Mouse (Mus musculus) olfactory bulb, adult 2 months (tissue): ENCODE measurements around the gene Mgl2. TPM values are rescaled to one million over a fixed set of nuclear protein-coding genes. Genes with fewer than 3 reads are reported as not detected.

Source experiments
- H3K27ac ChIP-seq: fragments of 200-500 bp; 2 replicates; pipeline ENCODE4 v1.5.1; 2012; ENCODE audit warnings: low read depth, low read length; ENCODE audit not compliant: insufficient read depth
- H3K4me1 ChIP-seq: fragments of 200-500 bp; 2 replicates; pipeline ENCODE4 v1.6.1; 2012; ENCODE audit warnings: low read length; ENCODE audit not compliant: control insufficient read depth, insufficient read depth
- H3K4me3 ChIP-seq: fragments of 200-500 bp; 2 replicates; pipeline ENCODE4 v1.5.1; 2012; ENCODE audit warnings: mild to moderate bottlenecking, low read depth, low read length, moderate library complexity; ENCODE audit not compliant: insufficient read depth
- CTCF ChIP-seq: fragments of 200-500 bp; IDR thresholded peaks from 2 replicates; pipeline ENCODE4 v1.5.1; 2012; ENCODE audit warnings: low read depth, mild to moderate bottlenecking, low read length, moderate library complexity; ENCODE audit not compliant: insufficient read depth
- POLR2A ChIP-seq: fragments of 200-500 bp; IDR thresholded peaks from 2 replicates; pipeline ENCODE4 v1.6.1; 2012; ENCODE audit warnings: mild to moderate bottlenecking, low read depth, low read length, moderate library complexity; ENCODE audit not compliant: insufficient read depth
- WGBS: fragments of 180-500 bp; shearing (Covaris S2); methylation state at CpG from one replicate; pipeline ENCODE4 v1.1.7; 2018; 5-methylcytosine and 5-hydroxymethylcytosine counted together
- polyA plus RNA-seq: library from polyadenylated mRNA; stranded (reverse); fragments of >200 nt; gene quantifications from 2 replicates; pipeline ENCODE4 v1.2.4, GENCODE M21; 2012; ENCODE audit warnings: low replicate concordance; ENCODE audit not compliant: missing spikeins, insufficient read depth, insufficient read length

The Mgl2 gene
- polyA plus RNA-seq, 1 experiment: not detected

GRCm38 (mm10) chr11:70178311-70178710 is 48.2 kb downstream of the Mgl2 start:
- H3K27ac ChIP-seq: no peak overlapping the region
- WGBS: 76% methylated on average over 11 of the region's 11 CpGs
- H3K4me3 ChIP-seq: no peak overlapping the region
- TF ChIP-seq POLR2A: no peak
- no peak for TF ChIP-seq CTCF
- H3K4me1 ChIP-seq: 0 out of 2 replicates have a peak, but pooled peaks cover 2% of the 10 kb centered on the region

DNA sequence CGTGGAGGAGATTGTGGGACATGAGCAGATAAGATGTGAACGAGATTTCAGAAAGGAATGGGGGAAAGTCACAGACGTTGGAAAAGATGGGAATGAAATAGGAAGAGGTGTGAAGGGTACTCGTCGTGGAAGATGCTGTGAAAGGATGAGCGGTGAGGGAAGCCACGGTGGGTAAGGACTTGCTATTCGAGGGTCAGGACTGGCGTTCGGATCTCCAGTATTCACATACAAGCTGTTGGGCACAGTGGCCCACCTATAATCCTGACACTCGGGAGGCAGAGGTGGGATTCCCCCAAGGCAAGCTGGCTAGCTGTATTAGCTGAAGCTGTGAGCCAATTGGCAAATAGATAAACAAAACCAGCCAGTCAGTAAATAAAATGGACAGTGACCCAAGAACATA is 48.6 kb downstream of the Mgl2 start:
- Histone ChIP-seq H3K4me1 (0 out of 2 replicates have a peak, but pooled peaks cover 2% of the 10 kb centered on the region), H3K4me3 (no peak overlapping the region), H3K27ac (no peak overlapping the region)
- TF ChIP-seq POLR2A (no peak), CTCF (no peak)
- 82% methylated on average over 11 of the region's 11 CpGs for WGBS

GRCm38 (mm10) chr11:70179401-70179800 is 49.3 kb downstream of the Mgl2 start:
- Histone ChIP-seq H3K4me1 (0 out of 2 replicates have a peak, but pooled peaks cover 2% of the 10 kb centered on the region), H3K27ac (no peak overlapping the region), H3K4me3 (no peak overlapping the region)
- 20% methylated on average over 14 of the region's 14 CpGs for WGBS
- no peak for TF ChIP-seq POLR2A
- TF ChIP-seq CTCF: no peak

DNA sequence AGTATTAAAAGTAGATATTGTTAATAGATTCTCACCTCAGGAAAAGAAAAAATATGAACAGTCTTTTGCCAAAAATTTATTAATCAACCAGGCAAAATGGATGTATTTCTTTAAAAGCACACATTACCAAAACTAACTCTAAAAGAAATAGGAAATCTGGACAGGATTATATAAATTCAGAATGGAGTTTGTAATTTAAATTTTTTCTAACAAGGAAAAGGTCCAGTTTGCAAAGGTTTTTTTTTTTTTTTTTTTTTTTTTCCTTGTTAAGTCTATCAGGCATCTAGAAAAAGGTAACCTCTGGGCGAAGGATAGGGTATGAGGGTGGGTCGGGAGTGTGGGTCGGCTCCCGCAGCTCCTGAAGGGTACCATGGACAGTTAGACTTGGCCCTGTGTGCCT is 50.4 kb downstream of the Mgl2 start:
- no peak for TF ChIP-seq POLR2A
- TF ChIP-seq CTCF: no peak
- WGBS: 95% methylated on average over 4 of the region's 4 CpGs
- Histone ChIP-seq H3K27ac (no peak overlapping the region), H3K4me1 (0 out of 2 replicates have a peak, but pooled peaks cover 2% of the 10 kb centered on the region), H3K4me3 (no peak overlapping the region)

DNA sequence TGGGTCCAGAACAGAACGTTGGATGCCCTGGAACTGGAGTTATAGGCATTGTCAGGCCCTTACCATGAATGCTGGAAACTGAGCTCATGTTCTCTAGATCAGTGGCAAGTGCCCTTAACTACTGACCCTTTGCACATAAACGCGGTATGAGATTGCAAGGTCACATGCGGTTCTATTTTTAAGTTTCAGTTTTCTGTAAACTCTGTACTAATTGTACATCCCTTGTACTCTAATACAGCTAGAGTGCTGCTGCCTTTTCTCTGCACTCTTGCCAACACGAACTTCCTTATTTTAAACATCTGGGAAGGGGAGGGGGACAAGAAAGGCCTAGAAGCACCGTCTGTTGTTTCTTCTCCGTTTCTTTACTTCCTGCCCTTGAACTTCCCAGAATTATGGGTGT is 55.0 kb downstream of the Mgl2 start:
- TF ChIP-seq POLR2A: no peak
- TF ChIP-seq CTCF: no peak
- Histone ChIP-seq H3K27ac (no peak overlapping the region), H3K4me3 (no peak overlapping the region), H3K4me1 (no peaks in the 10 kb centered on the region)
- WGBS: 77% methylated on average over 7 of the region's 7 CpGs

Other genes starting within 250 kb of the Mgl2 start
- gene Kctd11, start 248.9 kb upstream of the Mgl2 start, polyA plus RNA-seq: not detected in 2 replicates
- 120 TPM in 1 of 2 replicates, not detected in the other for gene Acap1, start 234.8 kb upstream of the Mgl2 start, polyA plus RNA-seq
- not detected in 2 replicates for gene 2810408A11Rik, start 229.3 kb upstream of the Mgl2 start, polyA plus RNA-seq
- not detected in 2 replicates for gene Neurl4, start 229.3 kb upstream of the Mgl2 start, polyA plus RNA-seq
- gene Gps2, start 216.4 kb upstream of the Mgl2 start, polyA plus RNA-seq: not detected in 2 replicates
- gene Eif5a, start 208.4 kb upstream of the Mgl2 start, polyA plus RNA-seq: 516 and 653 TPM in 2 replicates
- not detected in 2 replicates for gene Ybx2, start 194.5 kb upstream of the Mgl2 start, polyA plus RNA-seq
- gene Slc2a4, start 182.1 kb upstream of the Mgl2 start, polyA plus RNA-seq: not detected in 2 replicates
- gene Cldn7, start 165.6 kb upstream of the Mgl2 start, polyA plus RNA-seq: not detected in 2 replicates
- gene Ctdnep1, start 149.2 kb upstream of the Mgl2 start, polyA plus RNA-seq: not detected in 2 replicates
- gene Elp5, start 147.8 kb upstream of the Mgl2 start, polyA plus RNA-seq: not detected in 2 replicates
- gene Gabarap, start 139.2 kb upstream of the Mgl2 start, polyA plus RNA-seq: not detected in 2 replicates
- gene Phf23, start 134.6 kb upstream of the Mgl2 start, polyA plus RNA-seq: not detected in 2 replicates
- not detected in 2 replicates for gene Dvl2, start 129.7 kb upstream of the Mgl2 start, polyA plus RNA-seq
- gene Acadvl, start 114.9 kb upstream of the Mgl2 start, polyA plus RNA-seq: not detected in 2 replicates
- 210 and 442 TPM in 2 replicates for gene Dlg4, start 113.4 kb upstream of the Mgl2 start, polyA plus RNA-seq
- not detected in 2 replicates for gene Asgr1, start 76.2 kb upstream of the Mgl2 start, polyA plus RNA-seq
- not detected in 2 replicates for gene Asgr2, start 37.7 kb upstream of the Mgl2 start, polyA plus RNA-seq
- gene Clec10a, start 25.9 kb downstream of the Mgl2 start, polyA plus RNA-seq: not detected in 2 replicates
- gene Slc16a11, start 82.4 kb downstream of the Mgl2 start, polyA plus RNA-seq: not detected in 2 replicates
- not detected in 2 replicates for gene Slc16a13, start 90.7 kb downstream of the Mgl2 start, polyA plus RNA-seq
- not detected in 2 replicates for gene Bcl6b, start 99.5 kb downstream of the Mgl2 start, polyA plus RNA-seq
- gene 0610010K14Rik, start 107.6 kb downstream of the Mgl2 start, polyA plus RNA-seq: not detected in 2 replicates
- gene Gm21988, start 109.5 kb downstream of the Mgl2 start, polyA plus RNA-seq: not detected in 2 replicates
- not detected in 2 replicates for gene Rnasek, start 109.5 kb downstream of the Mgl2 start, polyA plus RNA-seq
- not detected in 2 replicates for gene Alox12, start 125.0 kb downstream of the Mgl2 start, polyA plus RNA-seq
- gene Alox12e, start 192.3 kb downstream of the Mgl2 start, polyA plus RNA-seq: not detected in 2 replicates
- not detected in 2 replicates for gene Alox15, start 221.7 kb downstream of the Mgl2 start, polyA plus RNA-seq